Mouse (Mus musculus) kidney, adult 2 months (tissue): Measurements from ENCODE around the gene Gm13090.

Experiments used
- CTCF ChIP-seq: fragments of 200-500 bp; conservative IDR thresholded peaks from 2 replicates; pipeline ENCODE4 v1.5.1; 2011; ENCODE audit warnings: low read depth, mild to moderate bottlenecking, control low read depth, low read length, moderate library complexity, mixed read lengths; ENCODE audit not compliant: insufficient read depth, insufficient read length
- POLR2A ChIP-seq: fragments of 200-500 bp; IDR thresholded peaks from one replicate; pipeline ENCODE4 v1.6.1; 2011; ENCODE audit warnings: low read depth, low read length, control low read depth

DNA sequence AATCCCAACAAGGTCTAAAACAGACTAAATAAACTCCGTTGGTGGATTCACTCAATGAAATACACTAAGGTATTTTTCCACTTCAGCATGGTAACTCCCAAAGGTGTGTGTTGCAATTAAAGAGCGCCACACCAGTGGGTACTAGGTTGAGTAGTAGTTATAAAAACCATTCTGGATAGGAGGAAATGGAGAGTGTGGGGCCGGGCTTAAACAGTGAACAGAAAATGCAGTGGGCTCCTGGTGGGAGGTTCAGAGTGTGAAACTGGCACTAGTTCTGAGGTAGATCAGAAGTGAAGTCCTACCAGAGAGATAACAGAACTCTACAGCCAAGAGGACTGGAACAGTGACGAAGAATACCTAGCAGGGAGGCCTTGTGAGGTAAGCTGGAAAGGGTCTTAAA is 30.7 kb upstream of the Gm13090 start:
- TF ChIP-seq POLR2A (no peak), CTCF (no peak)
